Mouse (Mus musculus): ENCODE measurements at regions not wholly inside any gene's neighbourhood (a gene's known extent, or its start where the extent isn't known, plus 50 kb on each side); places are given as distances from the start of the nearest gene placed in this dataset.

- TF ChIP-seq E2F4 (IDR thresholded peaks at IDR 0.05; ENCODE audit: insufficient read depth) (no peak), POLR2A (IDR thresholded peaks at IDR 0.05; ENCODE audit: insufficient read length, low read depth) (no peak), TCF3 (IDR thresholded peaks at IDR 0.05; ENCODE audit: insufficient read length, low read depth) (no peak), MAX (IDR thresholded peaks at IDR 0.05; ENCODE audit: low read depth) (no peak)
These were observed 94.9 kb downstream of the Cldn1 start for GRCm38 (mm10) chr16:26276789-26277188.
